Mouse (Mus musculus) lung, embryonic 14.5 days (tissue): ENCODE data around the gene Pin1. TPM values are rescaled to one million over a fixed set of nuclear protein-coding genes. Genes with fewer than 3 reads are reported as not detected.

ENCODE experiments used
- ATAC-seq: fragments of 200-750 bp; cut with Nextera tagmentation; 2 replicates; pipeline ENCODE4 v1.8.0; 2017; ENCODE audit warnings: mild to moderate bottlenecking, moderate TSS enrichment, moderate library complexity; ENCODE audit not compliant: insufficient read depth
- DNase-seq: peaks from one replicate; pipeline ENCODE4 v3.0.0-alpha.2; 2015
- H3K27ac ChIP-seq: fragments of 300-500 bp; sonication (generic); 2 replicates; pipeline ENCODE4 v1.5.1; 2014; ENCODE audit warnings: low read depth, mild to moderate bottlenecking, moderate library complexity
- H3K27me3 ChIP-seq: fragments of 300-500 bp; sonication (generic); 2 replicates; pipeline ENCODE4 v1.6.1; 2014; ENCODE audit warnings: low read length, control low read depth; ENCODE audit not compliant: insufficient read depth
- H3K36me3 ChIP-seq: fragments of 300-500 bp; sonication (generic); 2 replicates; pipeline ENCODE4 v1.6.1; 2014; ENCODE audit warnings: control low read depth; ENCODE audit not compliant: insufficient read depth
- H3K4me1 ChIP-seq: fragments of 300-500 bp; sonication (generic); 2 replicates; pipeline ENCODE4 v1.6.1; 2014; ENCODE audit warnings: antibody characterized with exemption, control low read depth; ENCODE audit not compliant: insufficient read depth
- H3K4me2 ChIP-seq: fragments of 300-500 bp; sonication (generic); 2 replicates; pipeline ENCODE4 v1.6.1; 2014; ENCODE audit warnings: mild to moderate bottlenecking
- H3K4me3 ChIP-seq: fragments of 300-500 bp; sonication (generic); 2 replicates; pipeline ENCODE4 v1.5.1; 2014; ENCODE audit warnings: low read depth, low read length
- H3K9ac ChIP-seq: fragments of 300-500 bp; sonication (generic); 2 replicates; pipeline ENCODE4 v1.6.1; 2014
- H3K9me3 ChIP-seq: fragments of 300-500 bp; sonication (generic); 2 replicates; pipeline ENCODE4 v1.6.1; 2016; ENCODE audit warnings: low read depth, low read length, control low read depth
- CTCF ChIP-seq: IDR thresholded peaks from 2 replicates; pipeline ENCODE4 v1.5.1; 2016; ENCODE audit warnings: antibody characterized with exemption, low read depth
- WGBS: fragments of 180-500 bp; shearing (Covaris S2); extraction: QIAGEN DNeasy Blood & Tissue Kit; methylation state at CpG from one replicate; pipeline ENCODE4 v1.1.7; 2014; 5-methylcytosine and 5-hydroxymethylcytosine counted together
- polyA plus RNA-seq: library from polyadenylated mRNA; unstranded; fragments of >200 nt; fragmentation: Nextera tagmentation; extraction: Ambion mirVana; gene quantifications from 2 replicates; pipeline ENCODE4 v1.2.1, GENCODE M21; 2014

The Pin1 gene
- polyA plus RNA-seq, 1 experiment from 2014 or later, result 58.6 TPM

DNA sequence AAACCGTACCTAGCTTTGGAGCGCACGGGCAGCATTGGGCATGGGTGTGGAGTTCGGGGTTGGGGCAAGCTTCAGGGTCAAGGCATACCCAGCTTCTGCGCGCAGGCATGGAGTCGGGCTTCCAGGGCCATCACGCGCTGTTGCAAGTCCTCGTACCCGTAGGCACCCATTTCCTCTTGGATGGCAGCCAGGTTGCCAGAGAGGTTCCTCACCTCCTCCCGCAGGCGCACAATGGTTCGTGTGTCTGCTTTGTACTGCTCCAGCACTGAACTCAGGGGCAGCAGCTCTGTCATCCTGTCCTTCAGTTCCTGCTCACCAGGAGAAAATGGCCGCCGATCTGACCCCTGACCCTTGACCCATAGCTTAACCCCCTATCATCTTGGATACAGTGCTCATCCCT is 20.2 kb downstream of the Pin1 start:
- 73% methylated on average over 16 of the region's 16 CpGs for WGBS
- Histone ChIP-seq H3K4me2 (no peak overlapping the region), H3K27me3 (no peaks in the 10 kb centered on the region), H3K27ac (no peak overlapping the region), H3K9ac (no peak overlapping the region), H3K4me3 (no peak overlapping the region), H3K9me3 (no peaks in the 10 kb centered on the region), H3K4me1 (no peaks in the 10 kb centered on the region), H3K36me3 (no peaks in the 10 kb centered on the region)
- no peak for ATAC-seq
- DNase-seq, result no peak
- no peak for TF ChIP-seq CTCF

DNA sequence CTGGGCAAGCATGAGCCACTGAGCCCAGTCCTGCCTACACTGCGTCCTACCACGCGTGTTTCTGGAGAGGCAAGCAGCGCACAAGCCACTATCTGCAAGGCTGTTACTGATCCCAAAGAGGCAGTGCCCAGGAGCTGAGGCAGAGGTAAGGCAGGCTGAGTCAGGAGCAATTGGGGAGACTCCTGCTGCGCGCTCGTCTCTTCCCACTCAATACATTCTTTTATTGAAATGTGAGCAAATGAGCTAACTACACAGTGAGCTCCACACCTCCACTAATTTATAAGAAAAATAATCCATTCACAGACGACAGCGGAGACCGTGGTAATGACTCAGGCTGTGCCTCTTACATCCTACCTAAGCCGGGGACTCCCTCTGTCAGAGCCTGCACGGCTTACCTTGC is 26.0 kb downstream of the Pin1 start:
- Histone ChIP-seq H3K27me3 (no peaks in the 10 kb centered on the region), H3K9me3 (no peaks in the 10 kb centered on the region), H3K4me2 (no peak overlapping the region), H3K4me1 (no peaks in the 10 kb centered on the region), H3K36me3 (no peaks in the 10 kb centered on the region), H3K4me3 (no peak overlapping the region), H3K27ac (no peak overlapping the region), H3K9ac (no peak overlapping the region)
- DNase-seq (no peak), ATAC-seq (no peak)
- WGBS, result 83% methylated on average over 12 of the region's 12 CpGs
- no peak for TF ChIP-seq CTCF

DNA sequence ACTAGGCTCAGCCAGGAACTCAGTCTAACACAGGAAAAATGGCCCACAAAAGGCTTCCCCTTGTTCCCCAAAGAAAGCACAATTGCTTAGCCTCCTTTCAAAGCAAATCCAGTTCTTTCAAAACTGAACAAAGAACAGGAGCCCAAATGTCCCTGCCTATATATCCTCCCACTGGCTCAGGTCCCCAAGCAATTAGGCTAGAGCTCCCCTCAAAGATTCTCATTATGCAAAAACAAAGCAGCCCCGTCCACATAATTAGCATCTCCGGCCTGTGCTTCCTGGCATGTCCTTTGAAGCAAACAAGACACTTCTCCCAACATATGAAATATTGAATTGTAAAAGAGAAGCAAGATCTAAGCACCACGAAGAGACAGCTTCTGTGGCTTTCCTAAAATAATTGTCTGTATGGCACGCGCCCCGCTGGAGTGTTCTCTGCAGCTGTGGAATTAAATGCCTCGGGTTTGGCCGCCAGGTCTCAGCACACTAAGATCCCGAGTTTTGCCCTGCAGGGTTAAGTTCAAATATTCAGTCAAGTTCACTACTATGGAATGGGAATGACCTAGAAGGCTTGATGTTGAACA is 28.6 kb downstream of the Pin1 start:
- TF ChIP-seq CTCF, result no peak
- Histone ChIP-seq H3K4me3 (no peak overlapping the region), H3K27ac (no peak overlapping the region), H3K4me1 (no peaks in the 10 kb centered on the region), H3K36me3 (no peaks in the 10 kb centered on the region), H3K4me2 (no peak overlapping the region), H3K27me3 (no peaks in the 10 kb centered on the region), H3K9ac (no peak overlapping the region), H3K9me3 (no peaks in the 10 kb centered on the region)
- WGBS, result 76% methylated on average over 9 of the region's 9 CpGs
- DNase-seq, result no peak
- ATAC-seq, result no peak

DNA sequence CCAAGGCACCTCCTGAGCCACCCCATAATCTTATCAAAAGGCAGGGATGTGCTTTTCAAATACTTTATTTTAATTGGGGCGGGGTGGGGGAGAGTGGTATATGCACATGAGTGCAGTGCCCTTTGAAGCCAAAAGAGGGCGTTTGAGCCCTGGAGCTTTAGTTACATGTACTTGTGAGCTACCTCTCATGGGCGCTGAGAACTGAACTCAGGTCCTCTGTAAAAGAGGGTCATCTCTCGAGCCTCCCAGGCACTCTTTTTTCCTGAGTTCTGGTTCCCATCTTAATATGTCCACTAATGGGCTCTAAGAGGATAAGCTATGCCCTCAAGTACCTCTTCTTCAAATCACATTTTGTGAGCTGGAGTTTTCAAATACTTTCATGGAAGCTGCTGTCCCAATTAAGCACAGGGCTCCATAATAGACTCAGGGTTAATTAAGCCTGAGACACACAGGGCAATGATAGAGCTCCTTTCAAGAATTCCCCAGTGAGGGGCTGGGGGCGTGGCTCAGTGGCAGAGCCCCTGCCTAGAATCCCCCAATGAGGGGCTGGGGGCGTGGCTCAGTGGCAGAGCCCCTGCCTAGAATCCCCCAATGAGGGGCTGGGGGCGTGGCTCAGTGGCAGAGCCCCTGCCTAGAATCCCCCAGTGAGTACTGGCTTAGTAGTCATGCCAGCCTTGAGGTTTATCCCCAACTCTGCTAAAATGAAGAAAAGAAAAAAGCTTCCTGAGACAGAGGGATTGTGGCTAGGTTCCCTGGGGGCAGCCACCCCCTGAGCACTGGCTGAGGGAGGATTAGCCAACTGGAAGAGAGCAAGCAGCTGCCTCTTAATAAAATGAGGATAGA is 29.9 kb downstream of the Pin1 start:
- ATAC-seq, result no peak
- Histone ChIP-seq H3K27ac (no peak overlapping the region), H3K9me3 (no peaks in the 10 kb centered on the region), H3K9ac (no peak overlapping the region), H3K36me3 (no peaks in the 10 kb centered on the region), H3K4me2 (no peak overlapping the region), H3K4me1 (no peaks in the 10 kb centered on the region), H3K4me3 (no peak overlapping the region), H3K27me3 (no peaks in the 10 kb centered on the region)
- DNase-seq, result no peak
- TF ChIP-seq CTCF, result no peak
- 46% methylated on average over 6 of the region's 7 CpGs for WGBS

DNA sequence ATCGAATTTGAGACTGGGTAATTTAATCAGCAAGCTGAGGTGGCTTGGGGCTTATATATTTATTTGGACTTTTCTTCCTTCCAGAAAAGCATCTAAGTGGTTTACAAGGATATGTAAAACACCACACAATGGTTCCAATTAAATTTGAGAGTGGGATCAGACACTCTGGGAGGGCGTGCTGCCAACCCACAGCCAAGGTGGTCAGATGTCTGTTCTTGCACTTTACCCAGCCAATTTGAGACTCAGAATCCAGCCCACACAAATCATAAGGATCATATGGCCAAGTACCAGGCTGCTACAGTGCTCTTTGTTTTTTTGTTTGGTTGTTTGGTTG is 30.5 kb downstream of the Pin1 start:
- ATAC-seq (no peak), DNase-seq (no peak)
- no peak overlapping the region for H3K4me2 ChIP-seq
- H3K27ac ChIP-seq, result no peak overlapping the region
- no peak overlapping the region for H3K4me3 ChIP-seq
- no peak overlapping the region for H3K9ac ChIP-seq
- H3K36me3 ChIP-seq, result no peaks in the 10 kb centered on the region
- H3K4me1 ChIP-seq, result no peaks in the 10 kb centered on the region
- H3K27me3 ChIP-seq, result no peaks in the 10 kb centered on the region
- no peak for TF ChIP-seq CTCF
- 64% methylated on average over 2 of the region's 2 CpGs for WGBS
- no peaks in the 10 kb centered on the region for H3K9me3 ChIP-seq

DNA sequence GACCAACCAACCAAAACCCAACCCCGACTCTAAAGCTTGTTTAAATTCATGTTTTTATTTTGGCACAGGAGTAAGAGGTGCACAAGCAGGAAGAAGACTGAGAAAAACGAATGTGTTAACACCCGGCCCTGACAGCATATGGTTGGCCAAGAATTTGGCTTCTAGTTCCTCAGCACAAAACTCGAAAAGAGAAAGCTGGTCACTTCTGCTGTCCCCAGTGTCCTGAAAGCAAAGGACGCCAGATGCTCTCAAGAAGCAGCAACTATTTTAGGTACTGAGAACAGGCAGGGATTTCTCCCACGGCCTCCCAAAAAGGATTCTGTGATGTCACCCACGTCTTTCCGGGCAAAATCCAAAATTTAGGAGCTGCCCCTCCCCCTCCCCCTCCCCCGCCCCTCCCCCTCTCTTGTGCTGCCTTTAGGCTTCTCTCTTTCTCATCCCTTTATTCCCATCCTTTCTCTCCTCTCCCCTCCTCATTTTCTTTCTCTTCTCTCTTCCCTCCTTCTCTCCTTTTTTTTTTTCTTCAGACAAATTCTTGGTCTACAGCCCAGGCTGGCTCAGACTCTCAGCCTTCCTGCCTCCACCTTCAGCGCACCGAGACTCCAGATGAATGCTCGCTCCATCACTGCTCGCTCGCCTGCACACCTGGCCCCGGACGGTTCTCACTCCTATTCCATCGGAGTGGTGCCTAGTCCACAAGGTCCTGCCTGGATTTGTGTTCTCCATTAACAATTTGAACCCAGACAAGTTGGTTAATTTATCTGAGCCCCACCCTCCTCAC is 33.4 kb downstream of the Pin1 start:
- DNase-seq (no peak), ATAC-seq (no peak)
- WGBS, result 49% methylated on average over 17 of the region's 17 CpGs
- H3K27ac ChIP-seq, result no peak overlapping the region
- H3K9me3 ChIP-seq, result no peaks in the 10 kb centered on the region
- no peaks in the 10 kb centered on the region for H3K4me1 ChIP-seq
- H3K4me2 ChIP-seq, result no peak overlapping the region
- H3K36me3 ChIP-seq, result no peaks in the 10 kb centered on the region
- no peaks in the 10 kb centered on the region for H3K27me3 ChIP-seq
- no peak overlapping the region for H3K4me3 ChIP-seq
- no peak overlapping the region for H3K9ac ChIP-seq
- TF ChIP-seq CTCF, result no peak

DNA sequence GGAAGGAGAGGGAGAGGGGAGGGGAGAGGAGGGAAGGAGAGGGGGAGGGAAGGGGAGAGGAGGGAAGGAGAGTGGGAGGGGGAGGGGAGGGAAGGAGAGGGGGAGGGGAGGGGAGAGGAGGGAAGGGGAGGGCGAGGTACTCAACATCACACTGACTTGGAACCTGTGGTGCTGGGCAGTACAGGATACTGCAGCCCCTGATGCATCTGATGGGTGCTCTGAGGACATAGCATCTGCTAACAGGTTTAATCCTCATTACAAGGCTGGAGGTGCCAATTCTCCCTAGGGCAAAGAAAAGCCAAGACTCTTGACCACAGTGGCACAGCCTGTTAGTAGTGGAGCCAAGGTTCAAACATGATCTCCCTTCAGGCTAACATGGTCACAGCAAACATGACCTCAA is 37.5 kb downstream of the Pin1 start:
- Histone ChIP-seq H3K27me3 (no peaks in the 10 kb centered on the region), H3K9me3 (no peaks in the 10 kb centered on the region), H3K36me3 (no peaks in the 10 kb centered on the region), H3K9ac (no peak overlapping the region), H3K4me2 (no peak overlapping the region), H3K27ac (no peak overlapping the region), H3K4me1 (no peaks in the 10 kb centered on the region), H3K4me3 (no peak overlapping the region)
- no peak for DNase-seq
- 44% methylated on average over 1 of the region's 1 CpGs for WGBS
- ATAC-seq, result no peak
- no peak for TF ChIP-seq CTCF
